Mouse (Mus musculus): ENCODE results near the gene Hvcn1. TPM values are rescaled to one million over a fixed set of nuclear protein-coding genes. Genes with fewer than 3 reads are reported as not detected.
"Not testable (repeated sequence)": the region's sequence is repeated elsewhere in the genome, so short reads cannot be mapped to it uniquely, and the experiment has no call there.

The Hvcn1 gene
- polyA plus RNA-seq, 1 experiment from 2014 or later = 116 TPM

DNA sequence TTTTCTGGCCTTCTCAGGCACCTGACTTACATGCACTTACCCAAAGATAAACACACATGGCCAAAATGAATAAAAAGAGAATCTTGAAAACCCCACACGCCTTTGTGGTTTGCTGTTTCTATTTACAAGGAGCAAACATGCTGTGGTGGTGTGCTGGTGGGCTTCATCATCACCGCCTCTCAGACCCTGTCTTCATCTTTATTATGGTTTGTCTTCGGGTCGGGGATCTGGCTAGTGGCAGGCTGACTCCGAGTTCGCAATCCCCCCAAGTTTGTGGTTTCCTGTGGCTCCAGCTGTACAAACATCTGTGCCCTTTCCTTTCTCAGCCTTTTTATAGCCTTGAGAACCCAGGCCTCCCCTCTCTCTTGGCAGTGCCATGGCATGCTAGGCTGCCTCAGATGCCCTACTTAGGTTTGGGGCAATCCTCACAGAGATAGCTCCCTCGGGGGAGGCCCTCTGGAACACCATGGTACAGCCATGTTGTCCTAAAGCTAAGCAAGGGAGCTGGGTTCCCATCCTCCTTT is 22.3 kb upstream of the Hvcn1 start:
- H3K4me3 ChIP-seq (ENCODE audit: inconsistent target) = no peak overlapping the region
- no peaks in the 10 kb centered on the region for H3K79me2 ChIP-seq (ENCODE audit: inconsistent target)
- H3K36me3 ChIP-seq (ENCODE audit: inconsistent target) = no peaks in the 10 kb centered on the region
- WGBS (ENCODE audit: missing documents) = 36% methylated on average over 7 of the region's 7 CpGs
- no peak overlapping the region for H3K27ac ChIP-seq

- H3K27ac ChIP-seq; H3K36me3 ChIP-seq (ENCODE audit: inconsistent target); H3K4me3 ChIP-seq (ENCODE audit: inconsistent target); H3K79me2 ChIP-seq (ENCODE audit: inconsistent target): not testable (repeated sequence)
- WGBS (ENCODE audit: missing documents) = 86% methylated on average over 6 of the region's 6 CpGs
Observed at GRCm38 (mm10) chr5:122184858-122185257, 21.7 kb upstream of the Hvcn1 start.

- no peaks in the 10 kb centered on the region for H3K36me3 ChIP-seq (ENCODE audit: inconsistent target)
- H3K4me3 ChIP-seq (ENCODE audit: inconsistent target) = no peak overlapping the region
- 17% methylated on average over 3 of the region's 3 CpGs for WGBS (ENCODE audit: missing documents)
- no peak overlapping the region for H3K27ac ChIP-seq
- no peaks in the 10 kb centered on the region for H3K79me2 ChIP-seq (ENCODE audit: inconsistent target)
Observed at GRCm38 (mm10) chr5:122189115-122189514, 17.5 kb upstream of the Hvcn1 start.

GRCm38 (mm10) chr5:122190465-122190864 is 16.1 kb upstream of the Hvcn1 start:
- 89% methylated on average over 6 of the region's 7 CpGs for WGBS (ENCODE audit: missing documents)
- H3K4me3 ChIP-seq (ENCODE audit: inconsistent target) = no peak overlapping the region
- no peaks in the 10 kb centered on the region for H3K36me3 ChIP-seq (ENCODE audit: inconsistent target)
- H3K27ac ChIP-seq = no peak overlapping the region
- H3K79me2 ChIP-seq (ENCODE audit: inconsistent target) = no peaks in the 10 kb centered on the region

GRCm38 (mm10) chr5:122191269-122192063 is 15.1 kb upstream of the Hvcn1 start:
- no peaks in the 10 kb centered on the region for H3K79me2 ChIP-seq (ENCODE audit: inconsistent target)
- no peak overlapping the region for H3K4me3 ChIP-seq (ENCODE audit: inconsistent target)
- no peaks in the 10 kb centered on the region for H3K36me3 ChIP-seq (ENCODE audit: inconsistent target)
- no peak overlapping the region for H3K27ac ChIP-seq
- WGBS (ENCODE audit: missing documents) = 86% methylated on average over 12 of the region's 12 CpGs

GRCm38 (mm10) chr5:122192347-122192746 is 14.3 kb upstream of the Hvcn1 start:
- Histone ChIP-seq H3K27ac (no peak overlapping the region), H3K4me3 (ENCODE audit: inconsistent target) (no peak overlapping the region), H3K79me2 (ENCODE audit: inconsistent target) (no peaks in the 10 kb centered on the region), H3K36me3 (ENCODE audit: inconsistent target) (no peaks in the 10 kb centered on the region)
- WGBS (ENCODE audit: missing documents) = 58% methylated on average over 2 of the region's 4 CpGs

GRCm38 (mm10) chr5:122200872-122201271 is 5.7 kb upstream of the Hvcn1 start:
- no peak overlapping the region for H3K27ac ChIP-seq
- 100% methylated on average over 4 of the region's 4 CpGs for WGBS (ENCODE audit: missing documents)
- H3K4me3 ChIP-seq (ENCODE audit: inconsistent target) = no peak overlapping the region
- H3K79me2 ChIP-seq (ENCODE audit: inconsistent target) = no peaks in the 10 kb centered on the region
- H3K36me3 ChIP-seq (ENCODE audit: inconsistent target) = no peaks in the 10 kb centered on the region

GRCm38 (mm10) chr5:122201904-122202303 is 4.7 kb upstream of the Hvcn1 start:
- Histone ChIP-seq H3K36me3 (ENCODE audit: inconsistent target) (no peaks in the 10 kb centered on the region), H3K27ac (no peak overlapping the region), H3K79me2 (ENCODE audit: inconsistent target) (no peaks in the 10 kb centered on the region), H3K4me3 (ENCODE audit: inconsistent target) (no peak overlapping the region)
- WGBS (ENCODE audit: missing documents) = 83% methylated on average over 6 of the region's 6 CpGs

GRCm38 (mm10) chr5:122204180-122204579 is 2.4 kb upstream of the Hvcn1 start:
- Histone ChIP-seq H3K36me3 (ENCODE audit: inconsistent target) (no peaks in the 10 kb centered on the region), H3K79me2 (ENCODE audit: inconsistent target) (no peaks in the 10 kb centered on the region), H3K27ac (no peak overlapping the region), H3K4me3 (ENCODE audit: inconsistent target) (no peak overlapping the region)
- WGBS (ENCODE audit: missing documents) = 53% methylated on average over 2 of the region's 2 CpGs

- H3K27ac ChIP-seq = no peak overlapping the region
- H3K4me3 ChIP-seq (ENCODE audit: inconsistent target) = no peak overlapping the region
- no peaks in the 10 kb centered on the region for H3K36me3 ChIP-seq (ENCODE audit: inconsistent target)
- WGBS (ENCODE audit: missing documents) = 74% methylated on average over 6 of the region's 6 CpGs
- peaks cover 42% of the 10 kb centered on the region; the same call in 1 of the 2 replicates for H3K79me2 ChIP-seq (ENCODE audit: inconsistent target)
Observed at GRCm38 (mm10) chr5:122208909-122209308, 2.3 kb downstream of the Hvcn1 start.

- peak overlapping the region; percentile 54 for H3K4me3 ChIP-seq (ENCODE audit: inconsistent target)
- peak overlapping the region; percentile 64 for H3K27ac ChIP-seq
- 14% methylated on average over 18 of the region's 21 CpGs for WGBS (ENCODE audit: missing documents)
- H3K36me3 ChIP-seq (ENCODE audit: inconsistent target) = no peaks in the 10 kb centered on the region
- H3K79me2 ChIP-seq (ENCODE audit: inconsistent target) = peaks cover 49% of the 10 kb centered on the region; the same call in 1 of the 2 replicates
Observed at GRCm38 (mm10) chr5:122209591-122210368, 3.2 kb downstream of the Hvcn1 start.

- peaks cover 5% of the 10 kb centered on the region for H3K36me3 ChIP-seq (ENCODE audit: inconsistent target)
- peak overlapping the region; percentile 54 for H3K4me3 ChIP-seq (ENCODE audit: inconsistent target)
- H3K27ac ChIP-seq = peak overlapping the region; percentile 64
- peaks cover 55% of the 10 kb centered on the region; the same call in 1 of the 2 replicates for H3K79me2 ChIP-seq (ENCODE audit: inconsistent target)
- WGBS (ENCODE audit: missing documents) = 27% methylated on average over 8 of the region's 8 CpGs
Observed at GRCm38 (mm10) chr5:122210890-122211289, 4.3 kb downstream of the Hvcn1 start.

GRCm38 (mm10) chr5:122212125-122212524 is 5.5 kb downstream of the Hvcn1 start:
- WGBS (ENCODE audit: missing documents) = 58% methylated on average over 8 of the region's 8 CpGs
- Histone ChIP-seq H3K27ac (no peak overlapping the region), H3K36me3 (ENCODE audit: inconsistent target) (peaks cover 13% of the 10 kb centered on the region), H3K4me3 (ENCODE audit: inconsistent target) (no peak overlapping the region), H3K79me2 (ENCODE audit: inconsistent target) (peaks cover 67% of the 10 kb centered on the region; the same call in 1 of the 2 replicates)

GRCm38 (mm10) chr5:122212820-122213219 is 6.2 kb downstream of the Hvcn1 start:
- H3K4me3 ChIP-seq (ENCODE audit: inconsistent target); H3K27ac ChIP-seq: not testable (repeated sequence)
- WGBS (ENCODE audit: missing documents) = 89% methylated on average over 1 of the region's 1 CpGs
- Histone ChIP-seq H3K36me3 (ENCODE audit: inconsistent target) (peaks cover 13% of the 10 kb centered on the region), H3K79me2 (ENCODE audit: inconsistent target) (peaks cover 74% of the 10 kb centered on the region; the same call in 1 of the 2 replicates)

DNA sequence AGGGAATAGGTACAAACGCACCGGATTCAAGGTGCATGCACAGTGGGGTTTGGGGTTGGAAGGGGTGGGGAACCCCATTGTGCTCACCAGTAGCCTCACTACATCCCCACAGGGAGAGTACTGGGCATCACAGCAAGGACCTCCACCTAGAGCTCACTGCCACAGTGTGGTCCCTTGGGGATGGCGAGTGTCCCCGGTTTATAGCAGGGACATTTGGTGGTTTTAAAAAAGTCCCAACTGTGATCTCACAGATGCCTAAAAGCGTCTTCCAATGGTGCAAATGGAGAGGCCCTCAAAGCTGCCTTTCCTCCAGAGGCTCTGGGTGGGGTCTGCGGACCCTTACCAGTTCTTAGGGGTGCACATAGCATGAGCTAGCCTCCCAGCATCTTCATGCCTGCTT is 7.3 kb downstream of the Hvcn1 start:
- WGBS (ENCODE audit: missing documents) = 92% methylated on average over 6 of the region's 6 CpGs
- Histone ChIP-seq H3K4me3 (ENCODE audit: inconsistent target) (no peak overlapping the region), H3K36me3 (ENCODE audit: inconsistent target) (peaks cover 13% of the 10 kb centered on the region), H3K79me2 (ENCODE audit: inconsistent target) (peaks cover 83% of the 10 kb centered on the region; the same call in 1 of the 2 replicates), H3K27ac (no peak overlapping the region)

All from macrophage (primary cell).